Mouse (Mus musculus) erythroblast, embryonic 14.5 days (primary cell): ENCODE results near the gene Npb. TPM values are rescaled to one million over a fixed set of nuclear protein-coding genes. Genes with fewer than 3 reads are reported as not detected.
"Not testable (repeated sequence)": the region's sequence is repeated elsewhere in the genome, so short reads cannot be mapped to it uniquely, and the experiment has no call there.

ENCODE experiments used
- H3K27me3 ChIP-seq: 2 replicates; pipeline ENCODE4 v1.6.1; 2012; ENCODE audit warnings: inconsistent platforms; ENCODE audit not compliant: control insufficient read depth
- H3K36me3 ChIP-seq: 2 replicates; pipeline ENCODE4 v1.6.1; 2012; ENCODE audit warnings: mild to moderate bottlenecking, inconsistent platforms; ENCODE audit not compliant: control insufficient read depth
- H3K4me1 ChIP-seq: 2 replicates; pipeline ENCODE4 v1.6.1; 2012; ENCODE audit warnings: inconsistent platforms; ENCODE audit not compliant: control insufficient read depth
- H3K4me3 ChIP-seq: replicated peaks from 2 replicates; pipeline ENCODE3; 2012; ENCODE audit warnings: moderate library complexity, mild to moderate bottlenecking, inconsistent platforms
- H3K9me3 ChIP-seq: 2 replicates; pipeline ENCODE4 v1.6.1; 2012; ENCODE audit warnings: low read length, inconsistent platforms, mixed read lengths; ENCODE audit not compliant: control insufficient read depth
- GATA1 ChIP-seq: IDR thresholded peaks from 2 replicates; pipeline ENCODE4 v1.6.1; 2012; ENCODE audit warnings: low read length, inconsistent platforms, mixed read lengths
- TAL1 ChIP-seq: IDR thresholded peaks from 3 replicates; pipeline ENCODE4 v1.6.1; 2012; ENCODE audit warnings: low read length, inconsistent platforms, mixed read lengths
- polyA plus RNA-seq: library from polyadenylated mRNA; stranded (reverse); fragments of >175 nt; gene quantifications from 2 replicates; pipeline ENCODE4 v1.2.3, GENCODE M21; 2012

The Npb gene
- polyA plus RNA-seq, 1 experiment: not detected

DNA sequence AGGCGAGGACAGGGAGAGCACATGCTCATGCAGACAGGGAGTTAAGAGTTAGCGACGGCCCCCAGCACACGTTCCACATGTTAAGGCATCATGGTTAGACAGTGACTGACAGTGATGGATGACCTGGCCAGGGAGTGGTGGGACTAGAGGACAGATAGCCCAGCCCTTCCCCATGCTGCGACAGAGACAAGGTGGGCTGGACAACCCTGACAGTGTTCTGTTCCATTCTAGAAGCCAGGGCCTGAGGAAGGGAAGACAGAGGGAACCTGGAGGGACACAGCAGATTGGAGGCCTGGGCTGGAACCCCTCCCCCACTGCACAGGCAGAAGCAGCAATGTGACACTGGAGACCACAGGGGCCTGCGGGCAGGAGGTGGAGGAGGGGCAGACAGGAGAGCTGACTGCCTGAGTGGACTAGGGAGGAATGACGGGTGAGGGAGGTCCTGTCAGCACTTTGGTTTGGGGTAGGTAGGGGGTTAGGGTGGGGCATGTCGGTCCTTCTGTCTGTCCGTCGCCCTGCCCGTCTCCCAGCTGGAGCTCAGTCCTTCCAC, 29.5 kb upstream of the Npb start:
- Histone ChIP-seq H3K36me3 (peaks cover 37% of the 10 kb centered on the region), H3K4me1 (peaks cover 63% of the 10 kb centered on the region), H3K9me3 (0 out of 2 replicates have a peak, but pooled peaks cover under 1% of the 10 kb centered on the region), H3K27me3 (no peaks in the 10 kb centered on the region), H3K4me3 (no peak overlapping the region)
- TF ChIP-seq GATA1: no peak
- TF ChIP-seq TAL1: no peak

GRCm38 (mm10) chr11:120579316-120580107, 28.8 kb upstream of the Npb start:
- Histone ChIP-seq H3K36me3 (peaks cover 42% of the 10 kb centered on the region), H3K9me3 (peaks cover 3% of the 10 kb centered on the region; the same call in 1 of the 2 replicates), H3K27me3 (no peaks in the 10 kb centered on the region), H3K4me1 (peaks cover 56% of the 10 kb centered on the region), H3K4me3 (peak overlapping the region; percentile 90)
- TF ChIP-seq GATA1: no peak
- no peak for TF ChIP-seq TAL1

DNA sequence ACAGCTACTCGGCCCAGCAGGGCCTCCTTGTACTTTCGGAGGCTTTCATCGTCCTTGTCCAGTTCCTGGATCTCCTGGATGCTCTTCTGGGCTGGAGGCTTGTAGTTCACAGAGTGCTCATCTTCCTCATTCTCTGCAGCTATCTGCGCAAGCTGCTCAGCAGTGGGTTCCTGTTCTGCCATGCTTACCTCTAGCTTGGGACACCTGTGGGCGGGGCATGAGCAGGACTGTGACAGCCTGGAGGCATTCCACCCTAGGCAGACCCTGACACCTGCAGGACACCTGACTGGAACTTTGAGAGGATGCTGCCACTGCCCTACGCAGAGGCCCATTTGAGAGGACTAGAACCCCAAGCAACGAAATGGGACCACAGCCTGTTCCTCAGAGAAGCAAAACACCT, 28.1 kb upstream of the Npb start:
- H3K27me3 ChIP-seq: no peaks in the 10 kb centered on the region
- TF ChIP-seq GATA1: no peak
- TF ChIP-seq TAL1: no peak
- H3K4me3 ChIP-seq: peak overlapping the region; percentile 90
- peaks cover 51% of the 10 kb centered on the region for H3K4me1 ChIP-seq
- H3K9me3 ChIP-seq: peaks cover 3% of the 10 kb centered on the region; the same call in 1 of the 2 replicates
- H3K36me3 ChIP-seq: peaks cover 46% of the 10 kb centered on the region

GRCm38 (mm10) chr11:120580871-120581331, 27.4 kb upstream of the Npb start:
- Histone ChIP-seq H3K36me3 (peaks cover 53% of the 10 kb centered on the region), H3K9me3 (peaks cover 3% of the 10 kb centered on the region; the same call in 1 of the 2 replicates), H3K27me3 (no peaks in the 10 kb centered on the region), H3K4me3 (peak overlapping the region; percentile 90), H3K4me1 (peaks cover 50% of the 10 kb centered on the region)
- TF ChIP-seq GATA1 (no peak), TAL1 (no peak)

DNA sequence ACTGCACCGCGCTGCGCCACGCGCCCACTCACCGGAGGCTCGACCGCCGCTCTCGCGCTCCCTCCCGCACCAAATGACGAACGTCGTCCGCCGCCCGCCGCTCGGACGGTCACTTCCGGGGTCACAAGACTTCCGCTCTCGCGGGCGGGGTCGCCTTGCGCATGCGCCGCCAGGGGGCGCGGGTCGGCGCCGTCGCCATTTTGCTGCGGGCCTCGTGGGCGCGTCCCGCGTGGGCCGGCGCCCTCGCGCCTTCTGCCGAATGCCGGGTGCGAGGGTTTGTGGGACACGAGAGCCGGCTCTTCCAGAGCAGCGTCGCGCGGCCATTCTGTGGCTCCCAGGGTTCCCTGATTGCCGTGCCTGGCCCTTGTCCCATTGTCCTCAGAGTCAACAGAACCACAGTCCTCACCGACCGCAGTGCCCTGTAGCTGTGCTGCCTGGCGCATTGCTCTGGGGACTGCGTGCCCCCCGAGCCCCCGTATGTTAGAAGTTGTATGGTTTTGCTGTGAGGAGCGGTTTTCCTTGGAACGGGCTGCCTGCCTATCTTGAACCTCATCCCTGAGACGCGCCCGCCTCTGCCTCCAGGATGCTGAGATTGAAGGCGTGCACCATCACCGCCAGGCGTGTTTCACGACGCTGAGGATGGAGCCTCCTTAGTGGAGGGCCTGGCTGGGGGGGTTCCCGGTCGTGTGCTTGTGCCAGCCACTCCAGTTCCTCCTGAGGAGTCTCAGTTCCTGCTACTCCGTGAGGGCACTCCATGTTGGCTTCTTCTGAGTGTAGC, 26.6 kb upstream of the Npb start, which contains the start of gene Arhgdia:
Gene Arhgdia, minus strand, starts transcription at position 135 of the 778 bp plus-strand sequence.
- H3K36me3 ChIP-seq: peaks cover 61% of the 10 kb centered on the region

GRCm38 (mm10) chr11:120582268-120582981, 25.9 kb upstream of the Npb start:
- H3K27me3 ChIP-seq: no peaks in the 10 kb centered on the region
- H3K36me3 ChIP-seq: peaks cover 64% of the 10 kb centered on the region
- H3K9me3 ChIP-seq: peaks cover 3% of the 10 kb centered on the region; the same call in 1 of the 2 replicates
- TF ChIP-seq TAL1: no peak
- TF ChIP-seq GATA1: no peak
- H3K4me1 ChIP-seq: peaks cover 46% of the 10 kb centered on the region
- peak overlapping the region; percentile 90 for H3K4me3 ChIP-seq

More for the DNA sequence above, 26.6 kb upstream of the Npb start, which contains the start of gene Arhgdia:
- Histone ChIP-seq H3K27me3 (no peaks in the 10 kb centered on the region), H3K4me3 (peak within 1 kb of the TSS; percentile 90), H3K9me3 (peaks cover 3% of the 10 kb centered on the region; the same call in 1 of the 2 replicates), H3K4me1 (peaks cover 46% of the 10 kb centered on the region)
- TF ChIP-seq TAL1: no peak
- TF ChIP-seq GATA1: no peak

- Histone ChIP-seq H3K36me3 (peaks cover 64% of the 10 kb centered on the region), H3K4me1 (peaks cover 45% of the 10 kb centered on the region)
- not testable (repeated sequence) for H3K9me3 ChIP-seq, H3K4me3 ChIP-seq, H3K27me3 ChIP-seq
Measured at GRCm38 (mm10) chr11:120582982-120583293, 25.3 kb upstream of the Npb start.

GRCm38 (mm10) chr11:120583937-120584336, 24.3 kb upstream of the Npb start:
- H3K36me3 ChIP-seq: peaks cover 64% of the 10 kb centered on the region
- peaks cover 40% of the 10 kb centered on the region for H3K4me1 ChIP-seq
- H3K9me3 ChIP-seq: peaks cover 3% of the 10 kb centered on the region; the same call in 1 of the 2 replicates
- H3K4me3 ChIP-seq: no peak overlapping the region
- H3K27me3 ChIP-seq: no peaks in the 10 kb centered on the region
- no peak for TF ChIP-seq GATA1
- TF ChIP-seq TAL1: no peak
